Mouse (Mus musculus) G1E (cell line): ENCODE results near the gene Kif3c. TPM values are rescaled to one million over a fixed set of nuclear protein-coding genes. Genes with fewer than 3 reads are reported as not detected.

ENCODE experiments used
- ATAC-seq: 2 replicates; pipeline ENCODE4 v1.8.0; 2016; ENCODE audit warnings: mild to moderate bottlenecking; ENCODE audit not compliant: insufficient number of reproducible peaks, poor library complexity, low FRiP score, severe bottlenecking; ENCODE audit errors: extremely low read depth
- DNase-seq: peaks from one replicate; pipeline ENCODE4 v3.0.0; 2012; ENCODE audit warnings: low spot score
- H3K27me3 ChIP-seq: 2 replicates; pipeline ENCODE4 v1.6.1; 2012; ENCODE audit warnings: mild to moderate bottlenecking, low read length, inconsistent platforms; ENCODE audit not compliant: insufficient read depth
- H3K36me3 ChIP-seq: replicated peaks from 2 replicates; pipeline ENCODE3; 2012; ENCODE audit warnings: mild to moderate bottlenecking, inconsistent platforms
- H3K4me1 ChIP-seq: 2 replicates; pipeline ENCODE4 v1.6.1; 2012; ENCODE audit warnings: low read depth, low read length, inconsistent platforms, mixed read lengths; ENCODE audit not compliant: insufficient read depth
- H3K4me3 ChIP-seq: 2 replicates; pipeline ENCODE4 v1.5.1; 2012; ENCODE audit warnings: low read depth, mild to moderate bottlenecking, inconsistent platforms, low read length, moderate library complexity, mixed read lengths
- H3K9me3 ChIP-seq: replicated peaks from 2 replicates; pipeline ENCODE4 v1.6.1; 2012; ENCODE audit warnings: inconsistent platforms
- CTCF ChIP-seq: IDR thresholded peaks from 2 replicates; pipeline ENCODE4 v1.5.1; 2012; ENCODE audit warnings: low read depth, low read length, inconsistent platforms, mixed read lengths
- GATA1 ChIP-seq: IDR thresholded peaks from 2 replicates; pipeline ENCODE4 v1.6.1; 2012; ENCODE audit warnings: borderline replicate concordance, low read length, inconsistent platforms, mixed read lengths
- GATA2 ChIP-seq: IDR thresholded peaks from 2 replicates; pipeline ENCODE4 v1.6.1; 2012; ENCODE audit warnings: low read depth, low read length, inconsistent platforms, borderline replicate concordance
- POLR2AphosphoS5 ChIP-seq: IDR thresholded peaks from 2 replicates; pipeline ENCODE4 v1.6.1; 2012; ENCODE audit warnings: low read depth, low read length, inconsistent platforms; ENCODE audit not compliant: insufficient replicate concordance
- TAL1 ChIP-seq: conservative IDR thresholded peaks from 2 replicates; pipeline ENCODE4 v1.6.1; 2012; ENCODE audit warnings: low read depth, low read length, inconsistent platforms, mixed read lengths
- polyA plus RNA-seq: library from polyadenylated mRNA; stranded (reverse); fragments of >175 nt; gene quantifications from 2 replicates; pipeline ENCODE4 v1.2.3, GENCODE M21; 2012
- total RNA-seq, 2 experiments: library from RNA; stranded (forward) in 1 of 2; stranded (reverse) in 1 of 2; fragments of 200-1000 nt in 1 of 2; fragments of >200 nt in 1 of 2; fragmentation: Nextera tagmentation in 1 of 2; gene quantifications; 2 replicates each; pipeline ENCODE4 v1.2.3; 2014 to 2017

Kif3c gene
- total and polyA plus RNA-seq, 3 experiments = 0.53 to 1.9 (median 0.55) TPM

DNA sequence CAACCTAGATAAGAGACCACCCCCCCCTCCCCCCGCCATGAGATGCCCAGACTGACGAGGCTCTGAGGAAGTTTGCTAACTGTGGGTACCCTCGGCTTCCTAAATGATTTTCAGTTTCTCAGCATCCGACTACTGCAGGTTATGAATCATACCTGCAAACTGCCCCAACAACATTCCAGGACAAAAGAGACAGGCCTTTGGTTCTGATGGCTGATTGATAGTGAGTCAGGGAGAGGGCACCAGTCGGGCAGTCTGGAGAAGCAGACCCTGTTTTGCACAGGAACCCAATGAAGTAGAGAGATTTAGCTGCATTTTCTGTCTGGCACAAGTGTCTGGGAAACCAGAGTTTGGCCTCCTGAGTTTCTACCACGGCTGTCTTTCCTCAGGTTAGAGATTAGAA, 12.7 kb upstream of the Kif3c start:
- H3K27me3 ChIP-seq = no peaks in the 10 kb centered on the region
- no peaks in the 10 kb centered on the region for H3K9me3 ChIP-seq
- no peaks in the 10 kb centered on the region for H3K4me1 ChIP-seq
- no peak for TF ChIP-seq GATA2
- TF ChIP-seq POLR2AphosphoS5 = no peak
- TF ChIP-seq TAL1 = no peak
- TF ChIP-seq CTCF = no peak
- no peak for TF ChIP-seq GATA1
- no peaks in the 10 kb centered on the region for H3K36me3 ChIP-seq
- DNase-seq (no peak), ATAC-seq (no peak)
- H3K4me3 ChIP-seq = no peak overlapping the region

DNA sequence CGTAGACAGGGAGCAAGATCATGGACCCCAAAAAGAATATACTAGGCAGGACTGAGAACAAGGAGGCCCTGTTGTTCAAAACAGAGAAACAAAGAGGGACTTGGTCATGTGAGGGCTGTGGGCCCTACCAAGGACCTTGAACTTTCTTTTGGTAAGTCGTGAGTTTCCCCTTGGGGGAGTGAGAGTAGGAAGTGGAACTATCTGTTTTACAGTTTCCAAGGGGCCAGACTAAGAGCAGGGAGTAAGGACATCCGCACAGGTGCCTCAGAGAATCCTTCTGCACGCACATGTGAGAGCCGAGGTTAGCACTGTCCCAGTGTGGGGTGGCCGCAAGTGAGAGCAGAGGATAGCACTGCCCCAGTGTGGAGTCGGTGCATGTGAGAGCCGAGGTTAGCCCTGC, 9.9 kb upstream of the Kif3c start:
- H3K4me1 ChIP-seq = no peaks in the 10 kb centered on the region

DNA sequence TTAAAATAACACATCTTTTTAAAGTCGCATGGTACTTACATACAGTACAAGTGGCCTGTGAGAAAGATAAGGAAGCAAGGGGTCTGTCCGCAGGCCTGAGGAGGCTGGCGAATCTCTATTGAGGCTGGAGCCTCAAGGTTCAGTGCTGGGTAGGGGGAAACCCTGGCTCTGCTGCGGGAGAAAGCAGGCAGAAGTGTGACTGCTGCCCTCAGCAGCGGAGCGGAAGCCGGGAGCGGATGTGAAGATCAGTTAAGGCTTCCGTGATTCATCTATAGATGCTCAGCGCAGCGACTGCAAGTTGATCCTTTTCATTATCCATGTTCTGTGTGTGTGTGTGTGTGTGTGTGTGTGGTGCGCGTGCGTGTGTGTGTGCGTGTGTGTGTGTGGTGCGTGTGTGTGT, 8.1 kb upstream of the Kif3c start:
- DNase-seq (no peak), ATAC-seq (no peak)
- Histone ChIP-seq H3K9me3 (no peaks in the 10 kb centered on the region), H3K36me3 (no peaks in the 10 kb centered on the region), H3K4me1 (no peaks in the 10 kb centered on the region), H3K4me3 (no peak overlapping the region), H3K27me3 (no peaks in the 10 kb centered on the region)
- TF ChIP-seq CTCF = no peak
- no peak for TF ChIP-seq POLR2AphosphoS5
- TF ChIP-seq TAL1 = no peak
- TF ChIP-seq GATA1 = no peak
- no peak for TF ChIP-seq GATA2

More for the DNA sequence above, 9.9 kb upstream of the Kif3c start:
- no peaks in the 10 kb centered on the region for H3K36me3 ChIP-seq
- H3K4me3 ChIP-seq = no peak overlapping the region
- no peak for TF ChIP-seq POLR2AphosphoS5
- no peak for TF ChIP-seq GATA2
- no peak for TF ChIP-seq GATA1
- no peak for TF ChIP-seq TAL1
- no peak for TF ChIP-seq CTCF
- H3K27me3 ChIP-seq = no peaks in the 10 kb centered on the region
- DNase-seq = no peak
- ATAC-seq = no peak
- H3K9me3 ChIP-seq = no peaks in the 10 kb centered on the region

DNA sequence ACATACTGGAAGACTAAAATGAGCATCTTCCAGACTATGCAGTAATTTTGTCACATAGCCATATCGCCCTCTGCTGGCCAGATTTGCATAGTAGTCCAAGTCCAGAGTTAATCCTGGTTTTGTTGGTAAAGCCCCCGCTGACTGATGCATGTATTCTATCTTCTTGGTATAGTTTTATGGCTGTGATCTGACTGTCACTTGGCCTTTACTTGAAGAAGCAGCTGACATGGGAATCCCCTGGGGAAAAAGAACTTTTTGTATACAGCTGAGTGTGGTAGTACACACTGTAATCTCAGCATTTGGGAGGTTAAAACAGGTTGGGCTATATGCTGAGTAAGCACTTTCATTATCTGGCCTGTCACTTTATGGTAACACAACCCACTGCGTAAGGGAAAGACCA, 5.6 kb upstream of the Kif3c start:
- no peaks in the 10 kb centered on the region for H3K36me3 ChIP-seq
- H3K4me3 ChIP-seq = no peak overlapping the region
- ATAC-seq (no peak; the same call in 1 of the 2 replicates), DNase-seq (peak; percentile 19)
- H3K4me1 ChIP-seq = no peaks in the 10 kb centered on the region
- H3K27me3 ChIP-seq = no peaks in the 10 kb centered on the region
- TF ChIP-seq CTCF (0 out of 2 replicates have a peak, but pooled peaks have one; percentile 20), POLR2AphosphoS5 (no peak)
- H3K9me3 ChIP-seq = no peaks in the 10 kb centered on the region

DNA sequence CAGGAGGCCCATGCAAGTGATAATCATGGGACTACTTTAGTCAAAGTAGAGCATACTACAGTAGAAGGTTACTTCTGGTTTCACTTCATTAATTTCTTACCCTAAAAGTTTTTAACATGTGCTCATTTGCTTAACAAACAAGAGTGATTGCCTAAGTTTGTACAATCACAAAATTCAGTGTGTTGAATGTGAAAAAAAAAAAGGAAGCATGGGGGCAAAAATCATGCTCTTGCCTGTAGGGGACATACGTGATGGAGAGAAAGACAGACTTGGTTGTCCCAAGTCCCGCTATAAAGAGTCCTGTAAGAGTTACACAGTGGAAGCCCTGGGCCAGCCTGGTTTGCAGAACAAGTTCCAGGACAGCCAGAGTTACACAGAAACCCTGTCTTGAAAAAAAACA, 4.9 kb upstream of the Kif3c start:
- ATAC-seq (no peak), DNase-seq (no peak)
- TF ChIP-seq CTCF (no peak), GATA1 (no peak), GATA2 (no peak)
- Histone ChIP-seq H3K4me1 (peaks cover 2% of the 10 kb centered on the region; the same call in 1 of the 2 replicates), H3K9me3 (0 out of 2 replicates have a peak, but pooled peaks cover 1% of the 10 kb centered on the region), H3K4me3 (no peak overlapping the region), H3K27me3 (no peaks in the 10 kb centered on the region), H3K36me3 (no peaks in the 10 kb centered on the region)

DNA sequence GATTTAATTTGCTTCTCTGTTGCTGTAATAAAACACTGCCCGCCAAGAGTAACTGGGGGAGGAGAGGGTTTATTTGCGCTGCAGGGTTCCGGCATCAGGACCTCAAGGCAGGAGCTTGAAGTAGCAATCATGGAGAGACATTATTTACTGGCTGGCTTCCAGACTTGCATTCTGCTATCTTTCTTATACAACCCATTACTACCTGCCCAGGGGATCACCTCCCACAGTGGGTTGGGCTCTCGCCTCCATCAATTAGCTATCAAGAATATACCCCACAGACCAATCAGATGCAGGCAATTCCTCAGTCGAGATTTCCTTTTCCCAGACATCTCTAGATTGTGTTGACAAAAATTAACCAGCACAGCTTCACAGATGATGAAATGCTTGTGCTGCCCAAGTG, 856 bp upstream of the Kif3c start:
- TF ChIP-seq POLR2AphosphoS5 (no peak), TAL1 (no peak), CTCF (no peak), GATA1 (no peak), GATA2 (no peak)
- peaks cover 18% of the 10 kb centered on the region; the same call in 1 of the 2 replicates for H3K27me3 ChIP-seq
- peaks cover 9% of the 10 kb centered on the region for H3K4me1 ChIP-seq
- DNase-seq (no peak), ATAC-seq (no peak)
- H3K36me3 ChIP-seq = no peaks in the 10 kb centered on the region
- H3K9me3 ChIP-seq = 0 out of 2 replicates have a peak, but pooled peaks cover 1% of the 10 kb centered on the region
- no peak overlapping the region for H3K4me3 ChIP-seq

DNA sequence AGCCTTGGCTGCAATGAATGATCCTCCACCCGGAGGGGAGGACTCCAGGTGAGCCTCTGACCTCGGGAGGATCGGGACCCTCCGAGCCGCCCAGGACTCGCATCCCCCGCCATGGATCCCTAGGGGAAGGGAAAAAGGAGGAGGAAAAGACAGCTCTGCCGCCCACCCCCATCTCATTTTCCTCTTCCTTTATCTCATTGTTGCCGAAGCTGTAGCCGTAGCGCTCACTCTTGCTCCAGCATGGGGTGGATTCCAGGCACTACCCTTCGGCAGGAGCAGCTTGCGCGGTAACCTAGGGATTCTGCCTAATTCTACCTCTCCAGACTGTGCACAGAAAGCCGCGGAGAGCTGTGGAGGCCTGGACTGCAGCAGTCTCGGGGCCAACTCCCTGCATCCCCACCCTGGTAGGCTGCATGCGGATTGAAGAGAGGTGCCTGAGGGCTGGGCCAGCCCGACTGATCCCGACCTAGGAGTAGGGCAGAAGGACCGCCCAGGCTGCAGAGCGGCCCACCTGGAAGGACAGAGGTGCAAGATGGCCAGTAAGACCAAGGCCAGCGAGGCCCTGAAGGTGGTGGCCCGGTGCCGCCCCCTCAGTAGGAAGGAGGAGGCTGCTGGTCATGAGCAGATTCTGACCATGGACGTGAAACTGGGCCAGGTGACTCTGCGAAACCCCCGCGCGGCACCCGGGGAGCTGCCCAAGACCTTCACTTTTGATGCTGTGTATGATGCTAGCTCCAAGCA, 687 bp downstream of the Kif3c start:
- TF ChIP-seq CTCF = no peak
- TF ChIP-seq GATA2 = no peak
- TF ChIP-seq TAL1 = no peak
- no peak for TF ChIP-seq POLR2AphosphoS5
- no peak for TF ChIP-seq GATA1
- 0 out of 2 replicates have a peak, but pooled peaks have one; percentile 6 for ATAC-seq
- Histone ChIP-seq H3K27me3 (peaks cover 18% of the 10 kb centered on the region; the same call in 1 of the 2 replicates), H3K4me3 (peak overlapping the region; percentile 72), H3K9me3 (0 out of 2 replicates have a peak, but pooled peaks cover 1% of the 10 kb centered on the region), H3K36me3 (no peaks in the 10 kb centered on the region), H3K4me1 (peaks cover 9% of the 10 kb centered on the region)
- DNase-seq = no peak
